Mouse (Mus musculus): Measurements from ENCODE around the gene Olfr1564. TPM values are rescaled to one million over a fixed set of nuclear protein-coding genes. Genes with fewer than 3 reads are reported as not detected.
A peak's percentile ranks its signal among the peaks of the same experiment; 100 is the strongest.
"Not testable (repeated sequence)": the region's sequence is repeated elsewhere in the genome, so short reads cannot be mapped to it uniquely, and the experiment has no call there.

Olfr1564 gene
- not detected in 2 replicates for total RNA-seq (2017)

- ATAC-seq (replicated peaks; ENCODE audit: low read depth, poor library complexity, severe bottlenecking): no peak
Observed at GRCm38 (mm10) chr17:33221590-33221989, at the start of gene Olfr1564. TSS of gene Olfr1564 (minus strand) at chr17:33221690.

DNA sequence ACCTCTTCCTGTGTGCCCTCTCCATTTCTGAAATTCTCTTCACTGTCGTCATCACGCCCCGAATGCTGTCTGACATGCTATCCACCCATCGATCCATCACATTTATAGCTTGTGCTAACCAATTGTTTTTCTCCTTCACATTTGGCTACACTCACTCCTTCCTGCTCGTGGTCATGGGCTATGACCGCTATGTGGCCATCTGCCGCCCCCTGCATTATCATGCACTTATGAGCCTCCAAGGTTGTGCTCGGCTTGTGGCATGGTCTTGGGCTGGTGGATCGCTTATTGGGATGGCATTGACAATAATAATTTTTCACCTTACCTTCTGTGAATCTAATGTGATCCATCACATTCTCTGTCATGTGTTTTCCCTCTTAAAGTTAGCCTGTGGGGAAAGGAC lies 47.4 kb upstream of the Olfr1564 start:
- no peak for ATAC-seq (replicated peaks; ENCODE audit: low read depth, poor library complexity, severe bottlenecking)

GRCm38 (mm10) chr17:33264376-33264775 lies 42.9 kb upstream of the Olfr1564 start, which contains the start of gene Olfr63:
TSS of gene Olfr63 (plus strand) at chr17:33264676.
- ATAC-seq (replicated peaks; ENCODE audit: low read depth, poor library complexity, severe bottlenecking): no peak

DNA sequence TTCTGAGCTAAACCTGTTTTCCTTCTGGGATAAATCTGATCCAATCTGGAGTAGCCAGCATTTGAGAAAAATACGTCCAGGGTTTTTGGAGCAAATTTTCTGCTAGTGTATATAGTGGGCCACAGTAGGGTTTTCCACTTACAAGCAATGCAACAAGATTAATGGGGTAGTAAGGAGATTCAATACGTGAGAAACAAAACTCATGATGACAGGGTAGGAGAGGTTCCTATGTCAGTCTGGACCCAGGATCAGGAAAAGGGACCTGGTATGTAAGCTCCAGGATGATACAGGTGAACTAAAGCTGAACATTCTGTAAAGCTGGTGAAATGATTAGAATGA lies 33.8 kb upstream of the Olfr1564 start:
- ATAC-seq (replicated peaks; ENCODE audit: low read depth, poor library complexity, severe bottlenecking): not testable (repeated sequence)

DNA sequence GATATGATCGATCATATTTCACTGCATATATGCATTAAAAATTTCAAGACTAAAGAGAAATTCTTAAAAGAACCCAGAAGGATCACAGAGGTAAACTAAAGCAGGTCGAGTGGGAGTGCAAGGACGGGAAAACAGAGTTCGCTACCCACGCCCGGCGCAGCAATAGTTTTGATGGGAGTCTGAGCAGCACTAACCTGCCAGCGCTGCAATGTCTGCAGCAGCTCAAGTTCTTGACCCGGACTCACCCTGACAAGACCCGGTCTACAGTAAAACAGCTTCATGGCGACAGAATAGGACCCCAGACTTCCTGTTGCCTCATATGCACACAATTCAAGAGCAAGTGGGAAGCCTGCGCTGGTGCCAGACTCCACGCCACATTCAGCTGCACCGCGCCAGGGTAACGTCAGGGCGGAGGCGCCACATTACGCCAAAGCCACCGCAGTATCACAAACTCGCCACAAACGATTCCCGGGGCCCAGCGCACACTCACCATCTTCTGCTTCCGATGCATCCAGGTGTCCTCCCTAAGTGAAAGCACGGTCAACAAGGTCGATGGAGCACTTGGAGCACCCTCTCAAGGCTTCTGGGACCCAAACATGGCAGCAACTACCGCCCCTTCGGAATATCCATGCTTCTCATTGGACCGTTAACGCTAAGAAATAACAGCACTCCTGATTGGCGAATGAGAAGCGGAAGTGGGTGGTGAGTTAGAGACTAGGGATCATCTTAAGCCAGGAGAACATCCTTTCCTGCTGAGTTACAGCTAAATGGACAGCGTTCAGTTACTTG lies 33.2 kb upstream of the Olfr1564 start, which contains the start of gene Zfp955a:
Gene Zfp955a, minus strand, starts transcription at position 616 of the 789 bp plus-strand sequence.
- ATAC-seq (replicated peaks; ENCODE audit: low read depth, poor library complexity, severe bottlenecking): peak; percentile 99

DNA sequence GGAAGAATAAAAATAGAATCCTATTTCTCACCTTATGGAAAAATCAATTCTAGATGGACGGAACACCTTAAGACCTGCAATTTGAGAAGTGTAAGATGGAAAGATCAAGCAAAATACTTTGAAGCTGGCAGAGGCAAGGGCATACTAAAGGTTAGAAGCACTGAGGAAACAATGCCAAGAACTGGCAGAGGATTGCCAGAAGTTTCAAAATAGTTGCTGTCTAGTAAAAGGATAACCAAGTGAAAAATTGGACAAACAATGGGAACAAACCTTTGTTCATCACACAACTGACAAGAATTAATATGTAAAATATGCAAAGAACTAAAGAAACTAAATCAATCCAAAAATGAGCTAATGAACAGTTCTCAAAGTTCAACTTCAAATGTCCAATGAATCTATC lies 15.2 kb upstream of the Olfr1564 start:
- ATAC-seq (replicated peaks; ENCODE audit: low read depth, poor library complexity, severe bottlenecking): not testable (repeated sequence)

- ATAC-seq (replicated peaks; ENCODE audit: low read depth, poor library complexity, severe bottlenecking): not testable (repeated sequence)
Observed at GRCm38 (mm10) chr17:33191002-33191401, 30.5 kb downstream of the Olfr1564 start, which contains the start of gene Olfr239. TSS of gene Olfr239 (plus strand) at chr17:33191302.

- ATAC-seq (replicated peaks; ENCODE audit: low read depth, poor library complexity, severe bottlenecking): not testable (repeated sequence)
Observed at GRCm38 (mm10) chr17:33168147-33168546, 53.3 kb downstream of the Olfr1564 start, which contains the start of gene Olfr55. TSS of gene Olfr55 (plus strand) at chr17:33168447.

Other genes with a start within 250 kb of the Olfr1564 start
- gene Zfp952, start 228.6 kb downstream of the Olfr1564 start, total RNA-seq (2017): 6.2 and 10.3 TPM in 2 replicates
- 9.9 and 16.0 TPM in 2 replicates for gene Zfp763, start 188.3 kb downstream of the Olfr1564 start, total RNA-seq (2017)
- not detected in 2 replicates for gene 4921501E09Rik, start 153.6 kb downstream of the Olfr1564 start, total RNA-seq (2017)
- 7.5 and 9.3 TPM in 2 replicates for gene Zfp563, start 132.4 kb downstream of the Olfr1564 start, total RNA-seq (2017)
- gene Morc2b, start 82.0 kb downstream of the Olfr1564 start, total RNA-seq (2017): not detected in 2 replicates
- not detected in 2 replicates for gene Olfr55, start 53.2 kb downstream of the Olfr1564 start, total RNA-seq (2017)
- gene Olfr239, start 30.4 kb downstream of the Olfr1564 start, total RNA-seq (2017): not detected in 2 replicates
- gene Zfp955a, start 33.5 kb upstream of the Olfr1564 start, total RNA-seq (2017): 15.3 and 18.6 TPM in 2 replicates
- not detected in 2 replicates for gene Olfr63, start 43.0 kb upstream of the Olfr1564 start, total RNA-seq (2017)
- 8.8 and 9.5 TPM in 2 replicates for gene Zfp955b, start 67.9 kb upstream of the Olfr1564 start, total RNA-seq (2017)
- 15.0 and 20.6 TPM in 2 replicates for gene Zfp81, start 137.2 kb upstream of the Olfr1564 start, total RNA-seq (2017)
- gene Zfp101, start 173.0 kb upstream of the Olfr1564 start, total RNA-seq (2017): 23.0 and 34.0 TPM in 2 replicates
- not detected in 2 replicates for gene Actl9, start 211.2 kb upstream of the Olfr1564 start, total RNA-seq (2017)

Measured in common myeloid progenitor, adult 5-6 weeks (primary cell).